Mouse (Mus musculus) embryonic facial prominence, embryonic 15.5 days (tissue): Measurements from ENCODE around the gene Smyd5. TPM values are rescaled to one million over a fixed set of nuclear protein-coding genes. Genes with fewer than 3 reads are reported as not detected.

Source experiments
- ATAC-seq: fragments of 200-750 bp; cut with Nextera tagmentation; 2 replicates; pipeline ENCODE4 v1.8.0; 2017; ENCODE audit warnings: low read depth, moderate TSS enrichment; ENCODE audit not compliant: insufficient number of reproducible peaks, low FRiP score, low TSS enrichment
- H3K27ac ChIP-seq: fragments of 300-500 bp; sonication (generic); replicated peaks from 2 replicates; pipeline ENCODE4 v1.5.1; 2015; ENCODE audit warnings: mild to moderate bottlenecking, inconsistent platforms
- H3K27me3 ChIP-seq: fragments of 300-500 bp; sonication (generic); 2 replicates; pipeline ENCODE4 v1.6.1; 2015; ENCODE audit warnings: inconsistent platforms
- H3K36me3 ChIP-seq: fragments of 300-500 bp; sonication (generic); 2 replicates; pipeline ENCODE4 v1.6.1; 2015; ENCODE audit warnings: mild to moderate bottlenecking, inconsistent platforms
- H3K4me1 ChIP-seq: fragments of 300-500 bp; sonication (generic); 2 replicates; pipeline ENCODE4 v1.6.1; 2015; ENCODE audit warnings: inconsistent platforms
- H3K4me2 ChIP-seq: fragments of 300-500 bp; sonication (generic); replicated peaks from 2 replicates; pipeline ENCODE4 v1.6.1; 2015; ENCODE audit warnings: mild to moderate bottlenecking, inconsistent platforms
- H3K4me3 ChIP-seq: fragments of 300-500 bp; sonication (generic); replicated peaks from 2 replicates; pipeline ENCODE4 v1.5.1; 2015; ENCODE audit warnings: mild to moderate bottlenecking, inconsistent platforms
- H3K9ac ChIP-seq: fragments of 300-500 bp; sonication (generic); 2 replicates; pipeline ENCODE4 v1.6.1; 2015; ENCODE audit warnings: inconsistent platforms
- H3K9me3 ChIP-seq: fragments of 300-500 bp; sonication (generic); replicated peaks from 2 replicates; pipeline ENCODE4 v1.6.1; 2016; ENCODE audit warnings: inconsistent platforms
- WGBS: fragments of 180-500 bp; shearing (Covaris S2); methylation state at CpG from one replicate; pipeline ENCODE4 v1.1.7; 2015; 5-methylcytosine and 5-hydroxymethylcytosine counted together
- polyA plus RNA-seq: library from polyadenylated mRNA; unstranded; fragments of >200 nt; fragmentation: Nextera tagmentation; extraction: Ambion mirVana; gene quantifications from 2 replicates; pipeline ENCODE4 v1.2.1, GENCODE M21; 2015

Gene Smyd5
- polyA plus RNA-seq, 1 experiment from 2014 or later: 51.9 TPM

DNA sequence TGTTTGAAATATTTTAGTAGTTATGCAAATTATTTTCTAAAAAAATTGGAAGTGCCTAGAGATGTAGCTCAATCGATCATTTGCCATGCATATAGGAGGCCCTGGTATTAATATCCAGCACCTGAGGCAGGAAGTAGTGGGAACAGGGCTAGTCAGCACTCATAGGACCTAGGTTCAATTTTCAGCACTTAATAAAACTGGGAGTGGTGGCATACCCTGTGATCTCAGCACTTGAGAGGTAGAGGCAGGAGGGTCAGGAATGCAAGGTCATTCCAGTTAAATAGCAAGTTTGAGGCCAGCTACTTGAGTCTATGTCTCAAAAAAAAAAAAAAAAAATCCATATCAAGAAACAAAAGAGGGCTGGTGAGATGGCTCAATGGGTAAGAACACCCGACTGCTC, 12.6 kb upstream of the Smyd5 start:
- WGBS: 71% methylated on average over 2 of the region's 2 CpGs
- no peak overlapping the region for H3K27ac ChIP-seq
- ATAC-seq: no peak

GRCm38 (mm10) chr6:85423836-85424379, 7.9 kb upstream of the Smyd5 start, which contains the start of gene Noto:
Gene Noto, plus strand, starts transcription at chr6:85423886.
- 12% methylated on average over 28 of the region's 28 CpGs for WGBS
- no peaks in the 10 kb centered on the region for H3K4me1 ChIP-seq
- H3K4me3 ChIP-seq: no peak within 1 kb of the TSS
- H3K9me3 ChIP-seq: no peaks in the 10 kb centered on the region
- no peak for ATAC-seq
- no peaks in the 10 kb centered on the region for H3K36me3 ChIP-seq
- H3K27ac ChIP-seq: no peak within 1 kb of the TSS
- H3K27me3 ChIP-seq: peaks cover 12% of the 10 kb centered on the region
- H3K9ac ChIP-seq: no peak within 1 kb of the TSS
- H3K4me2 ChIP-seq: no peak within 1 kb of the TSS

More for the DNA sequence above, 12.6 kb upstream of the Smyd5 start:
- peaks cover 10% of the 10 kb centered on the region for H3K27me3 ChIP-seq
- no peak overlapping the region for H3K9ac ChIP-seq
- no peaks in the 10 kb centered on the region for H3K36me3 ChIP-seq
- no peaks in the 10 kb centered on the region for H3K4me1 ChIP-seq
- no peak overlapping the region for H3K4me2 ChIP-seq
- H3K9me3 ChIP-seq: no peaks in the 10 kb centered on the region
- no peak overlapping the region for H3K4me3 ChIP-seq

DNA sequence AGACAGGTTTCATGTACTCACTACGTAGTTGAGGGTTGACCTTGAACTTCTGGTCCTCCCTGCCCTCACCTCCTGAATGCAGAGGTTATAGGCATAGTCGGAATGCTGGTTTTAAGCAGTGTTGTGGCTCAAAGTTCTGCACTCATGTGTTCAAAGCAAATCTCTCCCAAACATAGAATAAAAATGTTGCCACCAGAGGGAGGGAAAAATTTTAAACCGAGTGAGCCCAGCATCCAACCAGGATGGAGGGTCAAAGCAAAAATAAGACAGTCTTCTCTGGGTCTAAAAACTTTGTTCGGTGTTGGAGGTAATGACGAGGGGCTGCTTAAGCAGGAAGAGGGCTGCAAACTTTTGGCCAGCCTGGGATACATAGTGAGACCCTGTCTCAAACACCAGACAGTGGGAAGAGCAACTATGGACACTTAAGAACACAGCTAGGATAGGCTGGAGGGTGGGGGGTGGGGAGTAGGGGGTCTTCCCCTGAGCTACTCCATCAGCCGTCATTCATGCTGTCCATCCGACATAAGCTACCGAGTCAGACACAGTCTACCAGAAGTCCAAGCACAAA, 431 bp upstream of the Smyd5 start:
- Histone ChIP-seq H3K4me3 (peak overlapping the region; percentile 96), H3K9ac (peak overlapping the region; percentile 68), H3K36me3 (no peaks in the 10 kb centered on the region), H3K9me3 (no peaks in the 10 kb centered on the region), H3K27me3 (no peaks in the 10 kb centered on the region), H3K4me2 (peak overlapping the region; percentile 81), H3K27ac (0 out of 2 replicates have a peak overlapping the region, but pooled peaks have one; percentile 12), H3K4me1 (0 out of 2 replicates have a peak, but pooled peaks cover 6% of the 10 kb centered on the region)
- ATAC-seq: peak; percentile 53; the same call in 1 of the 2 replicates
- 35% methylated on average over 8 of the region's 8 CpGs for whole genome bisulfite sequencing

DNA sequence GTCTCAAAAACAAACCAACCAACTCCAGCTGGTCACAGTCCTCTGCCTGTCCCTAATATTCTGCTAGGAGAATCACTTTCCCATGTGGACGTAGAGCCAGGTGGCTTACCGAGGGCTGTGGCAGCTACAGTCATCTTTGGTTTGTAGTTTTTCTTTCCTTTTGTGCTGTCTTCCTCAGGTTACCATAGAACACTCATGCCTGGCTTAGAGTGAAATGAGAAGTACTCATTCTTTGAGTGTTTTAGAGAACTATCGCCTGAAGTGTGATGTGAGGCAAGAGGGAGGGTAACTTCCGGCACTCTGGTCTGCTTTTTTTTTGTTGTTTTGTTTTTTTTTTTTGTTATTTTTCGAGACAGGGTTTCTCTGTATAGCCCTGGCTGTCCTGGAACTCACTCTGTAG, 2.1 kb downstream of the Smyd5 start:
- WGBS: 76% methylated on average over 5 of the region's 5 CpGs
- Histone ChIP-seq H3K27ac (no peak overlapping the region), H3K4me1 (0 out of 2 replicates have a peak, but pooled peaks cover 6% of the 10 kb centered on the region), H3K36me3 (peaks cover 11% of the 10 kb centered on the region), H3K9me3 (no peaks in the 10 kb centered on the region), H3K4me3 (no peak overlapping the region), H3K27me3 (no peaks in the 10 kb centered on the region), H3K4me2 (no peak overlapping the region), H3K9ac (no peak overlapping the region)
- no peak for ATAC-seq

DNA sequence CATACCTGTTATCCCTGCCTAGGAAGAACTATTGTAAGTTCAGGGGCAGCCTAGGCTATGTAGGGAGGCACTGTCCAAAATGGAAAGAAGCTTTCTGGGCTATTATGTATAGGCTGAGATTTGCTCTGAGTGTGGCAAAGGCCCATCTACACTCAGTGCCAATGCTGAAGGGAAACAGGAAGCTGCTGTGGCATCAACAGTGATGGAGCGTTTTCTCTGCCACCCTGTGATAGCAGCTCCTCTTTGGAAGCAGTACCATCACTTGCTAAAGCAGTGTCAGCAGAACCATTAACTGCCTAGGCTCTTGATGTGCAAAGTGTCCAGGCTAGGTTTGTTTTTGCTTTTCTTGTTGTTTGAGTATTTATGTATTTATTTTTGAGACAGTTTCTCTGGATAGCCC, 4.4 kb downstream of the Smyd5 start:
- Histone ChIP-seq H3K9ac (no peak overlapping the region), H3K27ac (no peak overlapping the region), H3K27me3 (no peaks in the 10 kb centered on the region), H3K9me3 (no peaks in the 10 kb centered on the region), H3K4me3 (no peak overlapping the region), H3K36me3 (peaks cover 33% of the 10 kb centered on the region), H3K4me1 (0 out of 2 replicates have a peak, but pooled peaks cover 5% of the 10 kb centered on the region), H3K4me2 (no peak overlapping the region)
- WGBS: 89% methylated on average over 1 of the region's 1 CpGs
- no peak for ATAC-seq

DNA sequence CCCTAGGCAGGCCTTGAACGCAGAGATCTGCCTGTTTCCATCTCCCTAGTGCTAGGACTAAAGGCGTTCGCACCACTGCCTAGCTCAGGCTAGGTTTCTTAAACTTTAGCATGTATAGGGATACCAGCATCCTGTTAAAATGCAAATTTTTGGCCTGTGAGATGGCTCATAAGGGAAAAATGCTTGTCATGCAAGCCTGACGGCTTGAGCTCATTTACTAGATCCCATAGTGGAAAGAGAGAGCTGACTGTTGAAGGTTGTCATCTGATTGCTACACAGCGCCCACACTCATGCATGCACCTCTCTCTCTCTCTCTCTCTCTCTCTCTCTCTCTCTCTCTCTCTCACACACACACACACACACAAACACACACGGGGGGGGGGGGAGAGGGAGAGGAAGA, 4.8 kb downstream of the Smyd5 start:
- Histone ChIP-seq H3K9ac (no peak overlapping the region), H3K36me3 (peaks cover 36% of the 10 kb centered on the region), H3K27ac (no peak overlapping the region), H3K9me3 (no peaks in the 10 kb centered on the region), H3K4me1 (0 out of 2 replicates have a peak, but pooled peaks cover 1% of the 10 kb centered on the region), H3K4me2 (no peak overlapping the region), H3K27me3 (no peaks in the 10 kb centered on the region), H3K4me3 (no peak overlapping the region)
- no peak for ATAC-seq
- WGBS: 83% methylated on average over 5 of the region's 6 CpGs

DNA sequence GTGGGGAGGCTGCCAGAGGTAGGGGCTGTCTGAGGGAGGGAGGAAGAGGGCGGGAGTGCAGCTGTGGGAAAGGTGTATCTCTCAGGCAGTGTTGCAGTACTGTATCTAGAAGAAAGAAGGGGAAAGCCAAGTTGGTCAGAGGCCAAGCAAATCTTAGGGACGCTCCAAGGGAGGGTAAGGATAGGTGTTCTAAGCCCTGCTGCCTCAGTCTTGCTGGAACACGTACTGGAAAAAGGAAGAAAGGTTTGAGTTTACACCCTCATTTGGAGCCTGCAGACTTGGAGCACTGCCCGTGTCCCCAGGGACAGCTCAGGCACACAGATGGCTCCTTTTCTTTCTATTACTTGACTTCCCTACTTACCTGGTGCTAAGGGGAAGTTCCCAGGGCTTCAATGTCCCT, 9.4 kb downstream of the Smyd5 start:
- no peak overlapping the region for H3K9ac ChIP-seq
- H3K4me3 ChIP-seq: no peak overlapping the region
- no peak overlapping the region for H3K27ac ChIP-seq
- H3K27me3 ChIP-seq: no peaks in the 10 kb centered on the region
- H3K36me3 ChIP-seq: peaks cover 71% of the 10 kb centered on the region
- ATAC-seq: peak; percentile 16; the same call in 1 of the 2 replicates
- H3K9me3 ChIP-seq: no peaks in the 10 kb centered on the region
- H3K4me2 ChIP-seq: no peak overlapping the region
- 76% methylated on average over 4 of the region's 4 CpGs for WGBS
- no peaks in the 10 kb centered on the region for H3K4me1 ChIP-seq

DNA sequence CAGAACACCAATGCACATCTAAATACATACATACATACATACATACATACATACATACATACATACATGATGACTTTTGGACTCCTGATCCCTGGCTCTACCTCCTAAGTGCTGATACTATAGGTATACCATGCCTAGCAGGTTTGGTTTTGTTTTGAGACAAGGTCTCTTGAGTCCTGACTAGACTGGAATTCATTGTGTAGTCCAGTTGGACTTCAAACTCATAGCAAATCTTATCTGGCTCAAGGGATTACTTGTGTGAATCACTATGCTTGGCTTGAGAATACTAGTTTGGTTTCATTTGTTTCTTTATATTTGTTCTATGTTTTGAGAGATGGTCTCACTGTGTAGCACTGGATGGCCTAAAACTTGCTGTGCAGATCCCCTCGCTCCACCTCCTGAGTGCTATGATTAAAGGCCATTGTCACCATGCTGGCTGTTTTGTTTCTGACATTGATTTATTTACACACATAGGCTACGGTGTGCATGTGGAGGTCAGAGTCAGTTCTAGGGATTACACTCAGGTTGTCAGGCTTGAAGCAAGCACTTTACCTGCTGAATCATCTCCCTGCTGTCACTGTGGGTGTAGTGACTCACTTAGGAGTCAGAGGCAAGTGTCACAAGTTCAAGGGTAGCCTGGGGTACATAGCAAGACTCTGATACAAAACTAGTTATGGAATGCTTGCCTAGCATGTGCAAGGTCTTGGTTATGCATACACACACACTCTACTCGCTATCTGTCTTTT, 11.9 kb downstream of the Smyd5 start:
- Histone ChIP-seq H3K27me3 (no peaks in the 10 kb centered on the region), H3K36me3 (peaks cover 71% of the 10 kb centered on the region)
- 88% methylated on average over 3 of the region's 3 CpGs for WGBS

DNA sequence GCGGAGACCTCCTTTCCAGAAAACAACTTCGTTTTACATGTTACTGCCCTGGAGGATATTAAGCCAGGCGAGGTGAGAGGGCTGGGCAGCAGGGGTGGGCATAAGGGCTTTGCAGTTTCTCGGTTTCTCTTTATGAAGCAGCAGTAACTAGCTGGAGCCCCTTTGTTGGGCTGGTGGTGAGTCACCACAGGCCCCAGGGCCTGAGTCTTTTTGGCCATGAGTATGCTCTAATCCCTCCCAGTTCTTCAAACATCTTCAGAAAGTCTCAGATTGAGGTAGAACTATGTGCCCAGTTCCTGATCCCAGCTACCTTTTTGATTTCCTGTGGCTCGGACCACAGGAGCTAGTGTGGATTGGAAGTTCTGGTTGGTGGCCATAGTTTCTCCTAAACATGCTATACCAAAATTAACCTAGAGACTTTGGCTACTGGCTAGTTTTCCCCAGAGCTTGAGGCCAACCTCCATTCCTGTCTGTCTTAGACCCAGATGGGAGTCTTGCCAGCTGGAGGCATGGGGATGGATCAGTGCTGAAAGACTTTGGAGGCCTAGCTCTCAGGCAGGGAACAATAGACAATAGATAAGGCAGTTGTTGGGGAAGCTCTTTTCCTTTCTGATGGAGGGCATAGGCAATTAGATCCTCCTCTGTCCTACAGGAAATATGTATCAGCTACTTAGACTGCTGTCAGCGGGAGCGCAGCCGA, 12.6 kb downstream of the Smyd5 start:
- no peak for ATAC-seq
- Histone ChIP-seq H3K9ac (no peak overlapping the region), H3K9me3 (no peaks in the 10 kb centered on the region), H3K36me3 (peaks cover 64% of the 10 kb centered on the region), H3K27me3 (no peaks in the 10 kb centered on the region), H3K4me2 (no peak overlapping the region), H3K4me3 (no peak overlapping the region), H3K4me1 (no peaks in the 10 kb centered on the region), H3K27ac (no peak overlapping the region)
- whole genome bisulfite sequencing: 90% methylated on average over 8 of the region's 8 CpGs

More for the DNA sequence above, 11.9 kb downstream of the Smyd5 start:
- H3K9me3 ChIP-seq: no peaks in the 10 kb centered on the region
- no peak overlapping the region for H3K4me3 ChIP-seq
- no peak for ATAC-seq
- H3K9ac ChIP-seq: no peak overlapping the region
- no peak overlapping the region for H3K4me2 ChIP-seq
- no peaks in the 10 kb centered on the region for H3K4me1 ChIP-seq
- H3K27ac ChIP-seq: no peak overlapping the region

DNA sequence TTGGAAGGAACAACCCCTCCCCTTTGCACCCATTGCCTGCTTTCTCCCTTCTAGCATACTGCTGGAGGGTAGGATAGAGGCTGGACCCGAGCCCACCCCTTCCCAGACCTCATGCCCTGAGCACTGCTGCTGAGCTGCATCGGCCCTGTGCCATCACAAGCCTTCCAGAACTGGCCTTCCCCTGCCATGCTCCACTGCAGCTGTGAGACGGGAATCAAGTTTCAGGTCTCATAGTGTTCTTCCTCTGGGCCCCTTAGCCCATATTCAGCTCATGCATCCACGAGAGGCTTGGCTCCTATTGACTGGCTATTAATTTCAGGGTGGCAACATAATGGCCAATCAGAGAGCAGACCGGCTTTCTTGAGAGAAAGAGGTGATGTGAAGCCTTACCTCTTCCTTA, 13.5 kb downstream of the Smyd5 start:
- peaks cover 56% of the 10 kb centered on the region for H3K36me3 ChIP-seq
- 75% methylated on average over 5 of the region's 5 CpGs for WGBS
- no peaks in the 10 kb centered on the region for H3K9me3 ChIP-seq
- H3K27me3 ChIP-seq: no peaks in the 10 kb centered on the region
- H3K9ac ChIP-seq: no peak overlapping the region
- ATAC-seq: peak; percentile 26; the same call in 1 of the 2 replicates
- H3K4me2 ChIP-seq: no peak overlapping the region
- H3K27ac ChIP-seq: no peak overlapping the region
- 0 out of 2 replicates have a peak, but pooled peaks cover 1% of the 10 kb centered on the region for H3K4me1 ChIP-seq
- no peak overlapping the region for H3K4me3 ChIP-seq

GRCm38 (mm10) chr6:85447351-85447750, 15.6 kb downstream of the Smyd5 start:
- WGBS: 87% methylated on average over 6 of the region's 6 CpGs
- H3K36me3 ChIP-seq: peaks cover 37% of the 10 kb centered on the region
- no peaks in the 10 kb centered on the region for H3K9me3 ChIP-seq
- H3K4me2 ChIP-seq: no peak overlapping the region
- no peak for ATAC-seq
- H3K27ac ChIP-seq: no peak overlapping the region
- H3K27me3 ChIP-seq: no peaks in the 10 kb centered on the region
- no peak overlapping the region for H3K9ac ChIP-seq
- H3K4me1 ChIP-seq: peaks cover 7% of the 10 kb centered on the region; the same call in 1 of the 2 replicates
- H3K4me3 ChIP-seq: no peak overlapping the region
